ENCODE assay signal across 8 mouse cellular contexts in genomic region chr3:123448096-123448495, GRCm38 (mm10). TPM values are rescaled to one million over a fixed set of nuclear protein-coding genes. Genes with fewer than 3 reads are reported as not detected.
DNase-seq lines count a peak whose midpoint lies in the region; ATAC-seq and TF ChIP-seq lines count a peak whose summit lies in the region.

No protein-coding gene starts in this region.

- no peak overlapping the region for H3K27ac ChIP-seq in layer of hippocampus, adult 2 months
- H3K27ac ChIP-seq in forebrain, embryonic 15.5 days (replicated peaks) = no peak overlapping the region
- no peak overlapping the region for H3K27ac ChIP-seq in cerebellum, adult 2 months (ENCODE audit: insufficient read depth, low read length)

- H3K4me1 ChIP-seq in forebrain, embryonic 15.5 days = peaks cover 17% of the 10 kb centered on the region
- no peaks in the 10 kb centered on the region; the same call in none of the 2 replicates for H3K4me1 ChIP-seq in cerebellum, adult 2 months (ENCODE audit: control insufficient read depth, insufficient read depth, low read length)

- no peak for TF ChIP-seq CTCF in layer of hippocampus, adult 2 months (conservative IDR thresholded peaks at IDR 0.05)
- TF ChIP-seq CTCF in cerebellum, adult 2 months (IDR thresholded peaks at IDR 0.05; ENCODE audit: borderline replicate concordance, insufficient read depth, low read depth, low read length) = no peak

- H3K4me3 ChIP-seq in layer of hippocampus, adult 2 months = peak overlapping the region; percentile 40
- peak overlapping the region; percentile 76 for H3K4me3 ChIP-seq in forebrain, embryonic 15.5 days
- H3K4me3 ChIP-seq in cerebellum, adult 2 months (replicated peaks; ENCODE audit: insufficient read depth, low read depth, low read length) = no peak overlapping the region

- H3K4me2 ChIP-seq in forebrain, embryonic 15.5 days (replicated peaks) = peak overlapping the region; percentile 99

- H3K9me3 ChIP-seq in forebrain, embryonic 15.5 days = no peaks in the 10 kb centered on the region; the same call in 1 of the 2 replicates

- 3% methylated on average over 10 of the region's 10 CpGs for WGBS in forebrain, embryonic 15.5 days
- WGBS in cerebellum, adult 2 months = 6% methylated on average over 10 of the region's 10 CpGs

- no peaks in the 10 kb centered on the region for H3K36me3 ChIP-seq in forebrain, embryonic 15.5 days

- no peak for TF ChIP-seq POLR2A in cerebellum, adult 2 months (IDR thresholded peaks at IDR 0.05; ENCODE audit: borderline replicate concordance, insufficient read depth, low read length)

- peaks cover 11% of the 10 kb centered on the region for H3K27me3 ChIP-seq in forebrain, embryonic 15.5 days
- no peaks in the 10 kb centered on the region; the same call in 1 of the 2 replicates for H3K27me3 ChIP-seq in cerebellum, adult 2 months (ENCODE audit: control insufficient read depth, insufficient read depth, low read length)

- ATAC-seq in forebrain, embryonic 15.5 days (replicated peaks) = no peak

- H3K9ac ChIP-seq in forebrain, embryonic 15.5 days (replicated peaks) = no peak overlapping the region

- no peak for DNase-seq in layer of hippocampus, adult 2 months (ENCODE audit: low spot score in 2 of 2)
- no peak for DNase-seq in layer of hippocampus, adult 8-10 months (ENCODE audit: low spot score in 2 of 2)
- peak; percentile 22 to 63 for DNase-seq in lung, adult 18-20 months
- peak; percentile 15 for DNase-seq in retina, embryonic 14.5 days (ENCODE audit: low spot score)
- DNase-seq in MN1 (ENCODE audit: low spot score) = no peak
- DNase-seq in urinary bladder, postnatal 14 days (ENCODE audit: low spot score) = no peak
- DNase-seq in cerebellum, adult 2 months = no peak

RNA-seq across cellular contexts. Expression of gene Prss12, which starts 1.4 kb away (rescaled TPM):
- total RNA-seq in layer of hippocampus, adult 2 months (2021) = 10 to 100 TPM; 11.6 to 11.8 TPM
- 10 to 100 TPM; 13.4 to 15.1 (median 14.3) TPM for total RNA-seq in layer of hippocampus, adult 8-10 months (2022)
- 5.4 and 6.1 TPM in 2 replicates for polyA plus RNA-seq in forebrain, embryonic 15.5 days (2015; fragmentation: Nextera tagmentation; extraction: Ambion mirVana)
- 1.7 and 2.4 TPM in 2 replicates for polyA plus RNA-seq in cerebellum, adult 2 months (2012; rRNA removed)

Comparison
In these comparisons a context has a peak if more than half of its experiments do, and no peak if none do; other contexts are left out.
1. DNase-seq: peak in lung, adult 18-20 months (2 of 2) and retina, embryonic 14.5 days (single experiment); none in layer of hippocampus, adult 2 months (0 of 2), layer of hippocampus, adult 8-10 months (0 of 2), MN1 (single experiment), urinary bladder, postnatal 14 days (single experiment) and cerebellum, adult 2 months (0 of 2).